Mouse (Mus musculus): ENCODE measurements around the gene Carnmt1. TPM values are rescaled to one million over a fixed set of nuclear protein-coding genes. Genes with fewer than 3 reads are reported as not detected.

Carnmt1 gene
- polyA plus RNA-seq, 1 experiment from 2014 or later = 42.1 TPM

DNA sequence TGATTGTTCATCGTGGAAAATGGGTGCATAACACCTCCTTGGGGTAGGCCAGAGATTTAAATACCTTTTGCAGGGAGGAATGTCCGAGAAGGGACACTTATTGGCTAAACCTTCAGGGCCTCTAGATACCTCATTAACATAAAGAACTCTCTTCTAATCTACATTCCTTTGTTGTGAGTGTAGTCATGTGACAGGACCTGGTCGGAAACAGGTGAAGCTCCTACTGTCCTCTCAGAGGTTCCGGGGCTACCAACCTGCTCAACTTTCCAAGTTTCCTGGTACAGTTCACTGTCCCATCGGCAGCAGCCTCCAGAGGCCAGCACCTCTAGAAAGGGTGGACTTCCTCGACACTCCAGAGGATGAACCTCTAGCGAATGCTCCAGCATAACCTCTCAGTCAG lies 14.6 kb upstream of the Carnmt1 start:
- H3K9ac ChIP-seq = no peak overlapping the region
- no peaks in the 10 kb centered on the region for H3K27me3 ChIP-seq
- no peaks in the 10 kb centered on the region for H3K9me3 ChIP-seq
- no peaks in the 10 kb centered on the region for H3K36me3 ChIP-seq
- H3K27ac ChIP-seq = no peak overlapping the region
- no peaks in the 10 kb centered on the region for H3K4me1 ChIP-seq
- no peak overlapping the region for H3K4me3 ChIP-seq
- no peak for ATAC-seq (ENCODE audit: insufficient number of reproducible peaks, insufficient read depth, low FRiP score, low TSS enrichment)
- H3K4me2 ChIP-seq (replicated peaks) = no peak overlapping the region
- WGBS = 87% methylated on average over 7 of the region's 7 CpGs

DNA sequence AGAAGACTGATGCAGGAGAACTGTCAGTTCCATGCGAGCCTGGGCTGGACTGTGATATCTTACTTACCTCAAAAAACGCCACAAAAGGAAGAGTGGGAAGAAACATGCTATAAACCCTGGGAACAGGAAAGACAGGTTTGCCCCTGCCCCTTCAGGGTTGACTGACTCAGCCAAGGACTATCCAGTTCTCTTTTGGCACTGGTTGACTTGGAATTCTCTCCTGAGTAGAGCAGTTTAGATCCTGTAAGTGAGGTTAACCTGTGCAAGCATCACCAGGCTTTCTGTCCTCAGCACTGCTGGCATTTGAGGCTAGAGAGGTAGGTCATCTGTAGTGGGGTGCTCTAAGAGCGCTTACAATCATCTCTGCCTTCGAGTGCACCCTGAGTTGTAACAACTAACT lies 12.1 kb upstream of the Carnmt1 start:
- 68% methylated on average over 4 of the region's 4 CpGs for WGBS
- H3K27ac ChIP-seq = no peak overlapping the region
- H3K9me3 ChIP-seq = no peaks in the 10 kb centered on the region
- no peak overlapping the region for H3K4me2 ChIP-seq (replicated peaks)
- no peaks in the 10 kb centered on the region for H3K4me1 ChIP-seq
- ATAC-seq (ENCODE audit: insufficient number of reproducible peaks, insufficient read depth, low FRiP score, low TSS enrichment) = no peak
- no peak overlapping the region for H3K9ac ChIP-seq
- no peaks in the 10 kb centered on the region for H3K27me3 ChIP-seq
- no peak overlapping the region for H3K4me3 ChIP-seq
- H3K36me3 ChIP-seq = no peaks in the 10 kb centered on the region

DNA sequence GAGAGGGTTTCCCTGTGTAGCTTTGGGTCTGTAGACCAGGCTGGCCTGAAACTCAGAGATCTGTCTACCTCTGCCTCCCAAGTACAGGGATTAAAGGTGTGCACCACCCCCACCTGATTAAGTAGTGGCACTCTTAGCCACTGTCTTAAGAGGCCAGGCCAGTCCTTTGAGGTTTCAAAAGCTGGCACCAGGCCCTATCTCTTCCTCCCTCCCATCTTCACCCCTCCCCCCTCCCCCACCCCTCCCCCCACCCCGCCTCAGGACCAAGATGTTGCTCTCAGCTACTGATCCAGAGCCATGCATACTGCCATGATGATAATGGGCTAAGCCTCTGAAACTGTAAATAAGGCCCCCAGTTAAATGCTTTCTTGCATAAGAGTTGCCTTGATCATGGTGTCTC lies 11.2 kb upstream of the Carnmt1 start:
- Histone ChIP-seq H3K4me2 (replicated peaks) (no peak overlapping the region), H3K27ac (no peak overlapping the region), H3K4me1 (no peaks in the 10 kb centered on the region), H3K36me3 (no peaks in the 10 kb centered on the region), H3K4me3 (no peak overlapping the region), H3K9ac (no peak overlapping the region), H3K9me3 (no peaks in the 10 kb centered on the region), H3K27me3 (no peaks in the 10 kb centered on the region)
- WGBS = 100% methylated on average over 1 of the region's 1 CpGs
- no peak for ATAC-seq (ENCODE audit: insufficient number of reproducible peaks, insufficient read depth, low FRiP score, low TSS enrichment)

DNA sequence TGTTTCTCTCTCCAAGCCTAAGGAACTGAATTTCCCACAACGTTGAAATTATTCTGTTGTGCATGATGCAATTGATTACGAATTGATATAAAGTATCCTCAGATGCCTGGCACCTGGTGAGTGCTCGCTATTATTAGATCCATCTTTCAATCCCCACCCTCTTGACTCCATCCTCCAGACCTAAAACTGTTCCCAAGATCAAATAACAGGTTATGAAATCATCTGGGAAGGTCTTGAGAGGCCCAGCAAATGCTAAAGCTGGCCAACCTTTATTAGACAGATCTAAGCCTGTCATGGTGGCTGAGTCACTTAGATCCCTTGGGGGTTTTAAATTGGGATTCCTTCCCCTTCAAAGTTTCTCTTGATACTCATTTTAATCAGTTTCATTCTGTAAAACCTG lies 10.1 kb upstream of the Carnmt1 start:
- Histone ChIP-seq H3K27me3 (no peaks in the 10 kb centered on the region), H3K4me3 (no peak overlapping the region), H3K9me3 (no peaks in the 10 kb centered on the region), H3K27ac (no peak overlapping the region), H3K4me2 (replicated peaks) (no peak overlapping the region), H3K4me1 (no peaks in the 10 kb centered on the region), H3K36me3 (no peaks in the 10 kb centered on the region), H3K9ac (no peak overlapping the region)
- ATAC-seq (ENCODE audit: insufficient number of reproducible peaks, insufficient read depth, low FRiP score, low TSS enrichment) = no peak
- WGBS = 82% methylated on average over 3 of the region's 3 CpGs

DNA sequence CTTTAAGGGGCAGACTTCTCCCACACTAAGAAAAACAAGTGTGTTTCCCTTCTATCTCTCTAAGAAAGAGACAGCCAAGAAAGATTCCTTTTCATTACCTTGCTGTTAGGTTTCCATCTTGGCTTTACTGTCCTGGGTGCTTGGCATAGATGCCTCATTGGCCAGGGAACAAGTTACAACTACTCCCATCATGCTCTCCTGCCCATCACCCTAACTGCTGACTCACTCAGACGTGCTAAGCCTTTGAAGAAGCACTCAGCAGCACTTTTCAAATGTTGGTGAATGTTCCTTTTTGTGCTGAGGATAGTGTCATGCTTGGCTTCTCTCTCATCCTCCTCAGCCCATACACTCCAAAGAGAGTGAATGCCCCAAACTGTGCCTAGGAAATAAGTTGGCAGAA lies 8.9 kb upstream of the Carnmt1 start:
- H3K27me3 ChIP-seq = no peaks in the 10 kb centered on the region
- no peaks in the 10 kb centered on the region for H3K9me3 ChIP-seq
- H3K27ac ChIP-seq = no peak overlapping the region
- H3K4me1 ChIP-seq = no peaks in the 10 kb centered on the region
- ATAC-seq (ENCODE audit: insufficient number of reproducible peaks, insufficient read depth, low FRiP score, low TSS enrichment) = no peak
- no peak overlapping the region for H3K9ac ChIP-seq
- no peak overlapping the region for H3K4me2 ChIP-seq (replicated peaks)
- whole genome bisulfite sequencing = 74% methylated on average over 1 of the region's 1 CpGs
- H3K4me3 ChIP-seq = no peak overlapping the region
- H3K36me3 ChIP-seq = no peaks in the 10 kb centered on the region

DNA sequence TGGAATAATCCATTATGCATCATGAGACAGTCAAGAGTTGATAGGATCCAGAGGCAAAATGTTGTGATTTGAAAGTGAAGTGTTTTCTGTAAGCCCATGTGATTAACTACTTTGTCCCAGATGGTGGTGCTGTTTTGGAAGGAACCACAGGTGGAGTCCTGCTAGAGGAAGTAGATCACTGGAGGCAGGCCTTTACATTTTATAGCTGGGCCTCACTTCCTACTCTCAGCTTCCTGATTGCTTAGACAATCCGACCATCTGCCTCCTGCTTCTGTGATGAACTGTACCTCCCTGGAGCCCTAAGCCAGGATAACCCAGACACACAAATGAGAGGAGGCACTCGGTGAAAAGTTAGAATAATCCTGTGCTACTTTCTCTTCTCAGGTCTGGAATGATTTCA lies 6.7 kb upstream of the Carnmt1 start:
- WGBS = 63% methylated on average over 2 of the region's 2 CpGs

DNA sequence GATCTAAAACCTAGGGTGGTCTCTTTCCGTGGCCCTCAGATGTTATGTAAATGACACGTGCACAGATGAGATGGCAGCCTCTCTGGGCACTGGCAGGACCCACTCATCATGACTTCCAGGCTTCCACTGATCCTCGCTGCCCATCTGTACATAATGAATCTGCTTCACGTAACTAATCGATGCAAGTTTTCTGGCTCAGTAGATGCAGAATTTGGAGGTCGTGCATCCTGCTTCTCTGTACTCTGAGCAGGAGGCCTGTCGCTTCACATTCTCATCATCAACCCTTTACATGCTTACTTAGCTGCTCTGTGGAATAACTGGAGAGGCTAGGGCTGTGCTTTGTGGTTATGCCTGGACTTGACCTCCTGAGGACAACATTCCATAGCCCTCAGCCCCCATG lies 3.6 kb upstream of the Carnmt1 start:
- H3K27ac ChIP-seq = no peak overlapping the region
- peaks cover 4% of the 10 kb centered on the region for H3K4me1 ChIP-seq
- no peaks in the 10 kb centered on the region for H3K9me3 ChIP-seq
- ATAC-seq (ENCODE audit: insufficient number of reproducible peaks, insufficient read depth, low FRiP score, low TSS enrichment) = no peak
- no peak overlapping the region for H3K4me2 ChIP-seq (replicated peaks)
- no peaks in the 10 kb centered on the region for H3K27me3 ChIP-seq
- WGBS = 67% methylated on average over 7 of the region's 7 CpGs
- no peak overlapping the region for H3K4me3 ChIP-seq
- H3K36me3 ChIP-seq = no peaks in the 10 kb centered on the region
- H3K9ac ChIP-seq = no peak overlapping the region

More for the DNA sequence above, 6.7 kb upstream of the Carnmt1 start:
- no peaks in the 10 kb centered on the region for H3K27me3 ChIP-seq
- H3K27ac ChIP-seq = no peak overlapping the region
- no peaks in the 10 kb centered on the region for H3K4me1 ChIP-seq
- no peaks in the 10 kb centered on the region for H3K9me3 ChIP-seq
- no peak overlapping the region for H3K4me2 ChIP-seq (replicated peaks)
- H3K9ac ChIP-seq = no peak overlapping the region
- no peaks in the 10 kb centered on the region for H3K36me3 ChIP-seq
- no peak for ATAC-seq (ENCODE audit: insufficient number of reproducible peaks, insufficient read depth, low FRiP score, low TSS enrichment)
- H3K4me3 ChIP-seq = no peak overlapping the region

DNA sequence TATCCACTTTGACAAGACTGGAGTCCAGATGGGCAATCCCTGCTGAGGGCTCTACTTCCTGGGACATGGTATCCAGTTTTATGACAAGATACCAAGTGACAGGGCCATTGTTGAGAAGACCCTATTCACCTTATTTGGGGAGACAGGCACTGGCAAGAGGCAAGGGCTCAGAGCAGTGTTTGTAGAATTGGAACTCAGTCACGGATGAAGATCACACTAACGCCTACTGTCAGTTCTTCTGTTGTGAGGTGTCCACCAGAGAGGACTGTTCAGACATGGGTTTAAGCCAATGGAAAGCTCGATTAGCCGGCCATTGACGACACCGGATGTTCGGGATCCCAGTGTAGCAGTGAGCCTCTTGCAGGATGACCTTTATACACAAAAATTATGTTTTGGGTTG lies 1.0 kb upstream of the Carnmt1 start:
- H3K4me1 ChIP-seq = peaks cover 19% of the 10 kb centered on the region
- no peaks in the 10 kb centered on the region for H3K36me3 ChIP-seq
- WGBS = 95% methylated on average over 7 of the region's 7 CpGs
- no peak overlapping the region for H3K9ac ChIP-seq
- ATAC-seq (ENCODE audit: insufficient number of reproducible peaks, insufficient read depth, low FRiP score, low TSS enrichment) = no peak
- H3K9me3 ChIP-seq = no peaks in the 10 kb centered on the region
- H3K27me3 ChIP-seq = no peaks in the 10 kb centered on the region
- no peak overlapping the region for H3K27ac ChIP-seq
- H3K4me2 ChIP-seq (replicated peaks) = no peak overlapping the region
- H3K4me3 ChIP-seq = no peak overlapping the region

DNA sequence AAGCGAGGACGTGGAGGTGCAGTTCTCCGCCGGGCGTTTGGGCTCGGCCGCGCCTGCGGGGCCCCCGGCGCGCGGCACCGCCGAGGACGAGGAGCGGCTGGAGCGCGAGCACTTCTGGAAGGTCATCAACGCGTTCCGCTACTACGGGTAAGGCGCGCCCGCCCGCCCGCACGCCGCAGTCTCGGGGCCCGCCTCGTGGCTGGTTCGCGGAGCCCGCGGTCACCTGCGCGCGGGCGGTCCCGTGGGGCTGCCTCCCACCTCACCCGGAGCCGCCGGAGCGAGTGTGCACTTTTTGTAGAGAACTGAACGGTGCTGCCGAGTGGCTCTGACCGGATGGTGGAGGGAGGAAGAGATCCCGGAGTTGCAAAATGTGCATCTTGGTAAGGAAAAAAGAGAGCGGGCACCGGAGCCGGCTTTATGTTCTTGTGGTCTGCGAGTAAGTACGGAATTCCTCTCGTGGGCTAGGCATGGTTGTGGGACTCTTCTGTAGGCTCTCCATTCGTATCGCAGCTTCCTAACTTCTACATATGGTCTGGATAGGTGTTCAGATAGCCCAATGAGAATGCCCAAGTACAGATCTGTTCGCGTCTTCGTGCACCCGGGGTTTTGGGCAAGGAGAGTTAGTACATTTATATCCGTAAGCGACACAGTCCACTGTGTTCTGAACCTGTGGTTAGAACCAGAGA lies 635 bp downstream of the Carnmt1 start:
- peaks cover 19% of the 10 kb centered on the region for H3K4me1 ChIP-seq
- H3K4me2 ChIP-seq (replicated peaks) = peak overlapping the region; percentile 76
- under 1% methylated on average over 59 of the region's 64 CpGs for WGBS
- ATAC-seq (ENCODE audit: insufficient number of reproducible peaks, insufficient read depth, low FRiP score, low TSS enrichment) = peak; percentile 79
- peak overlapping the region; percentile 89 for H3K9ac ChIP-seq
- no peaks in the 10 kb centered on the region for H3K27me3 ChIP-seq
- H3K27ac ChIP-seq = peak overlapping the region; percentile 88
- no peaks in the 10 kb centered on the region for H3K36me3 ChIP-seq
- no peaks in the 10 kb centered on the region for H3K9me3 ChIP-seq
- peak overlapping the region; percentile 78 for H3K4me3 ChIP-seq

DNA sequence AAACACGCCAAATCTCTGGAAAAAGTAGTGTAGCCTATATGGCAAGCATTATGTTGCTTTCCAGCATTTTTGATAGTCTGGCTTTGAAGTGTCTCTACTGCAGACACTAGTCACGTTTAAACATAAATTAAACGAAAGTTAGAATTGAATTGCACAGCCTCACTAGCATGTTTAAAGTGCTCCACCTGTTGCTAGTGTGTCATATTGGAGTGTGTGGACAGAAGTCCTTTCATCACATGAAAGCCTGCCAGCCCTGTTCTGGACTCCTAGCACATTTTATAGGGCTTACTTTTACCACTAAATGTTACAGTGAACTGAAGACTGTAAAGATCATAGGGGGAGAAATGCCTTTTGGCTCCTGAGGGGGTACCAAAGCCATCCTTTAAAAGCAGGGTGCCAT lies 1.9 kb downstream of the Carnmt1 start:
- peaks cover 19% of the 10 kb centered on the region for H3K4me1 ChIP-seq
- H3K9me3 ChIP-seq = no peaks in the 10 kb centered on the region
- H3K27me3 ChIP-seq = no peaks in the 10 kb centered on the region
- no peak for ATAC-seq (ENCODE audit: insufficient number of reproducible peaks, insufficient read depth, low FRiP score, low TSS enrichment)
- peak overlapping the region; percentile 78; the same call in 1 of the 2 replicates for H3K4me3 ChIP-seq
- peak overlapping the region; percentile 76 for H3K4me2 ChIP-seq (replicated peaks)
- 65% methylated on average over 3 of the region's 3 CpGs for WGBS
- H3K27ac ChIP-seq = no peak overlapping the region
- no peak overlapping the region; the same call in 1 of the 2 replicates for H3K9ac ChIP-seq
- H3K36me3 ChIP-seq = no peaks in the 10 kb centered on the region

DNA sequence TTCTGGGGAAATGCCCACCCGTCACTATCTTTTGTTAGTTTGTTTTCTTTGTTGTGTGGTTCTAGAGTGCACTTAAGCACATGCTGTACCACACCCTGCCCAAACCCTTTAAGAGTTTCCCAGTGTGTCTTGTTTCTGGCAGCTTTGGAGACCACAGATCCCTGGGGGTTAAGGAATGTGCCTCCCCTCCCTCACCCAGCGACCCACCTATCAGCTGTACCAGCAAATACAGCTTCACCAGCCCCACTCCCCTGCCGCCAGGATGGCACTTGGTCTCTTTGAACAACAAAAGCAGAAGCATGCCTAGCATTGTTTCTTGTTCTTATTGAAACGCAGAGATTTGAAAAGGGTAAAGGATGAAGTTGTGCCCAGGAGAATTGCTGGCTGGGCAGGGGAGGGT lies 2.6 kb downstream of the Carnmt1 start:
- Histone ChIP-seq H3K9me3 (no peaks in the 10 kb centered on the region), H3K9ac (peak overlapping the region; percentile 38; the same call in 1 of the 2 replicates), H3K36me3 (no peaks in the 10 kb centered on the region), H3K27ac (no peak overlapping the region), H3K4me2 (replicated peaks) (peak overlapping the region; percentile 76), H3K4me1 (peaks cover 19% of the 10 kb centered on the region), H3K27me3 (no peaks in the 10 kb centered on the region), H3K4me3 (0 out of 2 replicates have a peak overlapping the region, but pooled peaks have one; percentile 78)
- WGBS = 32% methylated on average over 4 of the region's 4 CpGs
- ATAC-seq (ENCODE audit: insufficient number of reproducible peaks, insufficient read depth, low FRiP score, low TSS enrichment) = no peak

DNA sequence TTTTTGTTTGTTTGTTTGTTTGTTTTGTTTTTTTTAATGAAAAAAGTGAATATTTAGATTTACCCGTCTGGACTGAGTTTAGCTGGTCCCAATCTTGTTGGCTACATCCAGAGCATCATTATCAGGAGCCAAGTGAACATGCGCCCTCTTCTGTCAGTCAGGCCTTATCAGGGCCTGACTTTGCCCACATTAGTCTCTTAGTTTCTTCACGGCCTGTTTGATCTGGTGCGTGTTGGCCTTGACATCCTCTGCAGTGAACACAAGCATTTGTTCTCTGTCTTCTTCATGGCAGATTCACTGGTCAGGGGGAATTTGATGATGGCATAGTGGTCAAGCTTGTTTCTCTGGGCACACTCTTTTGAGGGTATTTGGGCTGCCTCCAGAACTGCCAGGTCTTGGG lies 11.6 kb downstream of the Carnmt1 start:
- ATAC-seq (ENCODE audit: insufficient number of reproducible peaks, insufficient read depth, low FRiP score, low TSS enrichment) = no peak
- H3K36me3 ChIP-seq = peaks cover 22% of the 10 kb centered on the region
- no peaks in the 10 kb centered on the region for H3K9me3 ChIP-seq
- no peaks in the 10 kb centered on the region for H3K4me1 ChIP-seq
- 74% methylated on average over 4 of the region's 4 CpGs for WGBS
- H3K27me3 ChIP-seq = no peaks in the 10 kb centered on the region
- H3K9ac ChIP-seq = no peak overlapping the region
- H3K4me2 ChIP-seq (replicated peaks) = no peak overlapping the region
- no peak overlapping the region for H3K27ac ChIP-seq
- no peak overlapping the region for H3K4me3 ChIP-seq
